Mouse (Mus musculus) liver, embryonic 12.5 days (tissue): Measurements from ENCODE around the gene Stk38l. TPM values are rescaled to one million over a fixed set of nuclear protein-coding genes. Genes with fewer than 3 reads are reported as not detected.
A peak's percentile ranks its signal among the peaks of the same experiment; 100 is the strongest.

Experiments used
- ATAC-seq: fragments of 200-750 bp; cut with Nextera tagmentation; 2 replicates; pipeline ENCODE4 v1.8.0; 2017; ENCODE audit warnings: moderate number of reproducible peaks, mild to moderate bottlenecking, moderate library complexity
- H3K27ac ChIP-seq: fragments of 300-500 bp; sonication (generic); 2 replicates; pipeline ENCODE4 v1.5.1; 2016; ENCODE audit warnings: mild to moderate bottlenecking
- H3K27me3 ChIP-seq: fragments of 300-500 bp; sonication (generic); replicated peaks from 2 replicates; pipeline ENCODE4 v1.6.1; 2016; ENCODE audit warnings: mild to moderate bottlenecking, moderate library complexity
- H3K36me3 ChIP-seq: fragments of 300-500 bp; sonication (generic); 2 replicates; pipeline ENCODE4 v1.6.1; 2016; ENCODE audit warnings: mild to moderate bottlenecking, moderate library complexity
- H3K4me1 ChIP-seq: fragments of 300-500 bp; sonication (generic); 2 replicates; pipeline ENCODE4 v1.6.1; 2016
- H3K4me2 ChIP-seq: fragments of 300-500 bp; sonication (generic); 2 replicates; pipeline ENCODE4 v1.6.1; 2016; ENCODE audit warnings: mild to moderate bottlenecking, moderate library complexity
- H3K4me3 ChIP-seq: fragments of 300-500 bp; sonication (generic); 2 replicates; pipeline ENCODE4 v1.5.1; 2016; ENCODE audit warnings: mild to moderate bottlenecking, moderate library complexity
- H3K9ac ChIP-seq: fragments of 300-500 bp; sonication (generic); 2 replicates; pipeline ENCODE4 v1.6.1; 2016; ENCODE audit warnings: mild to moderate bottlenecking, moderate library complexity
- H3K9me3 ChIP-seq: fragments of 300-500 bp; sonication (generic); replicated peaks from 2 replicates; pipeline ENCODE4 v1.6.1; 2016; ENCODE audit warnings: mild to moderate bottlenecking, moderate library complexity
- WGBS: fragments of 180-500 bp; shearing (Covaris S2); methylation state at CpG from one replicate; pipeline ENCODE4 v1.1.7; 2016; ENCODE audit not compliant: insufficient replicate concordance; 5-methylcytosine and 5-hydroxymethylcytosine counted together
- polyA plus RNA-seq: library from polyadenylated mRNA; unstranded; fragments of >200 nt; fragmentation: Nextera tagmentation; extraction: Ambion mirVana; gene quantifications from 2 replicates; pipeline ENCODE4 v1.2.1, GENCODE M21; 2016

The Stk38l gene
- polyA plus RNA-seq, 1 experiment from 2014 or later, result 6.7 TPM

DNA sequence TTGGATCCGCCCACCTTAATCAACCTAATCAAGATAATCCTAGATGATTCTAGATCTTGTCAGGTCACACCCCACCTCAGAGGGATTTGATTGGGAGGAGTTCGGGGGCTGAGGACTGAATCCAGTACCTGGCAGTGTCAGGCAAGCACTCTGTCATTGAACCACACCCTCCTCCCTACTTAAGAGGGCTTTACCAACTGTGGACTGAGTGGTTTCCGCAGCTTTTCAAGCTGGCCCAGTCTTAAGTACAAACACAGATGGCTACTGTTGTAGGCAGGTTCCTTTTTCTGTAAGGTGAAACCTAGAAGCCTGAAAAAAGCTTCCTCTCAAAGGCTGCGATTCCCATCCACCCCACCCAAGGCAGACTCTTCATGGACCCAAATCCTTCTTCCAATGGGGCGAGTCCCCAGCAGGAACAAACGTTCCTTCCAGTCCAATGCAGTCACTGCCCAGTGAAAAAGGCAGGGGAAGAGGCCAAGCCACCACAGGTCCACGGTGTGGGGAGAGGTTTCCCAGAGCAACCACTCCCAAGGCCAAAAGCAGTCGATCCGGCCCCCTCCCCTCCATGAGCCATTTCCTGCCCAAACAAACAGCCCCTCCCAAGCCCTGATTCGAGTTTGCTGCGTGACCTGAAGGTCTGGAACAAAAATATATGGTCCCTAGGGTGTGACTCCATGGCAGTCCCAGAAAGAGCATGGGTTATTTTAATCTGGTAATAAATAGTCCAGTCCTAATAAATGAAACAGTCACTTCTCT lies 22.5 kb upstream of the Stk38l start:
- ATAC-seq, result no peak
- H3K9ac ChIP-seq, result no peak overlapping the region
- H3K27ac ChIP-seq, result no peak overlapping the region
- H3K4me3 ChIP-seq, result no peak overlapping the region
- no peak overlapping the region for H3K4me2 ChIP-seq
- 0 out of 2 replicates have a peak, but pooled peaks cover 4% of the 10 kb centered on the region for H3K4me1 ChIP-seq
- H3K27me3 ChIP-seq, result no peaks in the 10 kb centered on the region
- H3K36me3 ChIP-seq, result no peaks in the 10 kb centered on the region
- WGBS, result 44% methylated on average over 11 of the region's 11 CpGs
- H3K9me3 ChIP-seq, result 0 out of 2 replicates have a peak, but pooled peaks cover 5% of the 10 kb centered on the region

DNA sequence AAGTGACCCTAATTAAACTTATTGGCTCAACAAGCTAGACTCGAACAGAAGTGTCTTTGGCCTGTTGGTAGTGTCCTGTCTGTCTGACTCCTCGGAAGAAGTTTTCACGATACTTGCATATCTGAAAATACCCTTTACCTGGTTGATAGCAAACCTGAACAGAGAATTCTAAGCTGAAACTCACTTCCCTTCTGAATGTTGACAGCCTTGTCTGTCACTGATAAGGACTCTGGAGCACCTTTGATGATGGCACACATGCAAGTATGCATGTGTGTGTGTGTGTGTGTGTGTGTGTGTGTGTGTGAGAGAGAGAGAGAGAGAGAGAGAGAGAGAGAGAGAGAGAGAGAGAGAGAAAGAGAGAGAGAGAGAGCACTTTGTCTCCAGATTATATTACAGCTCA lies 21.4 kb upstream of the Stk38l start:
- H3K9ac ChIP-seq, result no peak overlapping the region
- H3K27ac ChIP-seq, result no peak overlapping the region
- ATAC-seq, result no peak
- WGBS, result 59% methylated on average over 3 of the region's 3 CpGs
- H3K9me3 ChIP-seq, result 0 out of 2 replicates have a peak, but pooled peaks cover 5% of the 10 kb centered on the region
- no peaks in the 10 kb centered on the region for H3K36me3 ChIP-seq
- no peak overlapping the region for H3K4me2 ChIP-seq
- 0 out of 2 replicates have a peak, but pooled peaks cover 4% of the 10 kb centered on the region for H3K4me1 ChIP-seq
- H3K27me3 ChIP-seq, result no peaks in the 10 kb centered on the region
- H3K4me3 ChIP-seq, result no peak overlapping the region

DNA sequence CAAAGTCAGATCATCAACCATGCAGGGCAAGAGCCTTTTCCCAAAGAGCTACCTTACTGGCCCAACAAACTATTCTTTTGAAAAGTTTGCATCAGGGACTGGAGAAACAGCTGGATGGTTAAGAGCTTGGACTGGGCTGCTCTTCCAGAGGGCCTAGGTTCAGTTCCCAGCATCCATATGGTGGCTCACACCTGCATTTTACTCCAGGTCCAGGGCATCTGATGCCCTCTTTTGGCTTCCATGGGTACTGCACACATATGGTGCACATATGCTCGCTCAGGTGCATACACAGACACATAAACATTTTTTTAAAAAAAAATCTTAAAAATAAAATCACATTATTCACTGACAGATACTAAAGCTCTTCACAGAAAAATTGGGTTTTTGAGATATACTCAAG lies 19.2 kb upstream of the Stk38l start:
- no peak overlapping the region for H3K9ac ChIP-seq
- H3K27me3 ChIP-seq, result no peaks in the 10 kb centered on the region
- 62% methylated on average over 1 of the region's 1 CpGs for WGBS
- ATAC-seq, result no peak
- H3K27ac ChIP-seq, result no peak overlapping the region
- no peak overlapping the region for H3K4me2 ChIP-seq
- H3K36me3 ChIP-seq, result no peaks in the 10 kb centered on the region
- 0 out of 2 replicates have a peak, but pooled peaks cover 5% of the 10 kb centered on the region for H3K9me3 ChIP-seq
- H3K4me3 ChIP-seq, result no peak overlapping the region
- H3K4me1 ChIP-seq, result 0 out of 2 replicates have a peak, but pooled peaks cover 4% of the 10 kb centered on the region

DNA sequence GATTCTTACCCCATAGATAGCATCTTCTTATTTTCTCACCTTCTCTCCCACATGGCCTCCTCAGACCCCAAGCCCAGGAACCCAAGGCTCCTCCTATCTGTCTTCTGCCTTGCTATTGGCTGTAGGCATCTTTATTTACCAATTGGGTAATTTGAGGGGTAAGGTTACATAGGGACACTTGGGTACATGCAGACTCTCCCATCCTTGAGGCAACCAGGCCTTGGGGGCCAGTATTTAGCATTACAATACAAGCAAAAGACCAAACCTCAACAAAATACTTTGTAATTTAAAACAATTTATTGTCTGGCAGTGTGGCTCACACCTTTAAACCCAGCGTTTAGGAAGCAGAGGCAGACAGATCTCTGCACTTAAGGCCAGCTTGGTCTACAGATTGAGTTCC lies 5.2 kb upstream of the Stk38l start:
- Histone ChIP-seq H3K4me2 (no peak overlapping the region), H3K4me3 (no peak overlapping the region), H3K9me3 (no peaks in the 10 kb centered on the region), H3K27me3 (no peaks in the 10 kb centered on the region), H3K4me1 (no peaks in the 10 kb centered on the region), H3K27ac (no peak overlapping the region), H3K9ac (no peak overlapping the region), H3K36me3 (no peaks in the 10 kb centered on the region)
- 51% methylated on average over 1 of the region's 1 CpGs for WGBS
- no peak for ATAC-seq

DNA sequence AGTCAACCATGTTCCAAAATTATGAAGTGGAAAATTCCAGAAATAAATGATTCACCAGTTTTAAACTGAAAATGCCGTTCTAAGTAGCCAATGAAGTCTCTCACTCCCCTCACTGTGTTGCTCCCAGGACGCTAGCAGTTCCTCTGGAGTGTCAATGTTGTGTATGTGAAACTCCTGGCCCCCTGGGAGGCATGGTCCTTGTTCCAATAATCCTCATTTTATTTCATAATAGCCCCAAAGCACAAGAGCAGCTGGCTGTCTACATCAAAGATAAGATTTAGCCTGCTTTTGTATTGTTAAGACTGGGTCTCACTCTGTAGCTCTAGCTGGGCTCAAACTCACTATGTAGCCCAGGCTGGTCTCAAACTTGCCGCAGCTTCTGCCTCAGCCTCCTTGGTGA lies 990 bp upstream of the Stk38l start:
- Histone ChIP-seq H3K27ac (no peak overlapping the region), H3K36me3 (no peaks in the 10 kb centered on the region), H3K4me1 (peaks cover 13% of the 10 kb centered on the region), H3K9me3 (no peaks in the 10 kb centered on the region), H3K4me3 (no peak overlapping the region), H3K9ac (no peak overlapping the region), H3K27me3 (no peaks in the 10 kb centered on the region), H3K4me2 (no peak overlapping the region)
- 86% methylated on average over 3 of the region's 3 CpGs for WGBS
- no peak for ATAC-seq

DNA sequence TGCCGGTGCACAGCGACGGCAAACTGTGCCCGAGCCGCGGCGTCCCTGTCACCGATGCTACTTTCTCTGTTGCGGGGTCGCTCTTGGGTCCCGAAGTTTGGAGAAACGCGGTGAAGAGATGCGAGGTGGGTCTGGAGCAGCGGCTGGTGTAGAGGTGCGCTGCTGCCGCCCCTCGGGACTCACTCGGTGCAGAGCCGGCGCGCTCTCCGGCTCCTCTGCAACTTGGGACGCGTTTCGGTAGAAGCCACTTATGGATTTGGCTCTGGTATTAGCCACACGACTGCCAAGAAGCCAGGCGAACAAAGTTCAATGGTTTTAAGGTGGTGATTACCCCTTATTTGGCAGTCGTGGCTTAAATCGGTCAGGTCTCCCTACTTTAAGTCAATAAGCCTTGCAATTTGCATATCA lies 593 bp downstream of the Stk38l start:
- WGBS, result under 1% methylated on average over 30 of the region's 30 CpGs
- Histone ChIP-seq H3K27ac (peak overlapping the region; percentile 82), H3K36me3 (no peaks in the 10 kb centered on the region), H3K9ac (peak overlapping the region; percentile 92), H3K4me1 (peaks cover 13% of the 10 kb centered on the region), H3K9me3 (no peaks in the 10 kb centered on the region), H3K4me2 (peak overlapping the region; percentile 94), H3K4me3 (peak overlapping the region; percentile 79), H3K27me3 (no peaks in the 10 kb centered on the region)
- ATAC-seq, result peak; percentile 60

DNA sequence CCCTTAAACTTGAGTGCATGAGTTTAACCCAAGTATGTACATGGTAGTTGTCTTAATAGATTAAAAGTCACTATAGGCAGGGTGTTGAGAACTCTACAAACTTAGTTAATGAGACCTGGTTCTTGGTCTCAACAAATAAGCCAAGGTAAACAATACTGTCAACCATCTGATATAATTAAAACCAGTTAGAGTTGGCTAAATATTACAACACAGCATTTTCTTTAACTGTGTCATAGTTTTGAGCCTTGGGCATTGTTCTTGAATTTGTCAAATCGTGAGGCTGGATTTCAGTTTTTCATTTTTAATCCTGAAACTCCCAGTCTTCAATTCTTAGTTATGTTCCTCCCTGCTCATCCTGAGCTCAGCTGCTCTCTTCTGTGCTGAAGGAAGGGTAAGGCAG lies 6.2 kb downstream of the Stk38l start:
- Histone ChIP-seq H3K4me3 (no peak overlapping the region), H3K36me3 (no peaks in the 10 kb centered on the region), H3K9me3 (no peaks in the 10 kb centered on the region), H3K4me2 (no peak overlapping the region), H3K4me1 (peaks cover 28% of the 10 kb centered on the region), H3K27me3 (no peaks in the 10 kb centered on the region), H3K9ac (no peak overlapping the region), H3K27ac (no peak overlapping the region)
- 85% methylated on average over 1 of the region's 1 CpGs for WGBS
- no peak for ATAC-seq

- WGBS, result 49% methylated on average over 2 of the region's 2 CpGs
- no peak for ATAC-seq
- no peak overlapping the region for H3K27ac ChIP-seq
- H3K9me3 ChIP-seq, result no peaks in the 10 kb centered on the region
- no peaks in the 10 kb centered on the region for H3K36me3 ChIP-seq
- no peak overlapping the region for H3K9ac ChIP-seq
- no peak overlapping the region for H3K4me2 ChIP-seq
- H3K4me1 ChIP-seq, result peaks cover 22% of the 10 kb centered on the region
- H3K4me3 ChIP-seq, result no peak overlapping the region
- no peaks in the 10 kb centered on the region for H3K27me3 ChIP-seq
Measured at GRCm38 (mm10) chr6:146731692-146732091, 6.9 kb downstream of the Stk38l start.

DNA sequence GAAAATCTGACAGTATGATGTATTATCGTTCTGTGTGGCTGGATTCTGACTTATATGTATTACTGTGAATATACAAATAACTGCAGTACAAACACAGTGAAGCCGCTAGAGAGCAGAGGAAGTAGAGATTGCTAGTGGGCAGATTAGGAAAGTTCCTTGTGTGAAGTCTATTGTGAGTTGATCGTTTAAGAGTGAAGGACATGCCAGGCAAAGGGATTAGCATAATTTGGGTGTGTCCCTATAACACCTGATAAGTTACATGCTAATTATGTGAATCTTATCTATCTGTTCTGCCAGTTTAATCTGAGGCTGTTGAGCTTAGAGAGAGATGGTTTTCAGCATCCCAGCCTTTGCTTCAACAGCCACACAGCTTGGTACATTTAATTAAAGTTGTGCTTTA lies 7.4 kb downstream of the Stk38l start:
- Histone ChIP-seq H3K9me3 (no peaks in the 10 kb centered on the region), H3K9ac (no peak overlapping the region), H3K4me2 (no peak overlapping the region), H3K4me3 (no peak overlapping the region), H3K36me3 (no peaks in the 10 kb centered on the region), H3K27me3 (no peaks in the 10 kb centered on the region), H3K4me1 (peaks cover 22% of the 10 kb centered on the region), H3K27ac (no peak overlapping the region)
- ATAC-seq, result no peak
- WGBS, result 49% methylated on average over 3 of the region's 3 CpGs

GRCm38 (mm10) chr6:146732676-146733075 lies 7.9 kb downstream of the Stk38l start:
- Histone ChIP-seq H3K9ac (no peak overlapping the region), H3K9me3 (no peaks in the 10 kb centered on the region), H3K36me3 (no peaks in the 10 kb centered on the region), H3K27ac (no peak overlapping the region), H3K4me3 (no peak overlapping the region), H3K4me1 (peaks cover 22% of the 10 kb centered on the region), H3K4me2 (no peak overlapping the region), H3K27me3 (no peaks in the 10 kb centered on the region)
- no peak for ATAC-seq
- 37% methylated on average over 1 of the region's 1 CpGs for WGBS

GRCm38 (mm10) chr6:146733554-146733953 lies 8.8 kb downstream of the Stk38l start:
- no peaks in the 10 kb centered on the region for H3K36me3 ChIP-seq
- no peaks in the 10 kb centered on the region for H3K27me3 ChIP-seq
- 46% methylated on average over 1 of the region's 1 CpGs for WGBS
- ATAC-seq, result no peak
- no peak overlapping the region for H3K4me3 ChIP-seq
- no peak overlapping the region for H3K9ac ChIP-seq
- peaks cover 22% of the 10 kb centered on the region for H3K4me1 ChIP-seq
- H3K9me3 ChIP-seq, result no peaks in the 10 kb centered on the region
- no peak overlapping the region for H3K27ac ChIP-seq
- H3K4me2 ChIP-seq, result no peak overlapping the region

DNA sequence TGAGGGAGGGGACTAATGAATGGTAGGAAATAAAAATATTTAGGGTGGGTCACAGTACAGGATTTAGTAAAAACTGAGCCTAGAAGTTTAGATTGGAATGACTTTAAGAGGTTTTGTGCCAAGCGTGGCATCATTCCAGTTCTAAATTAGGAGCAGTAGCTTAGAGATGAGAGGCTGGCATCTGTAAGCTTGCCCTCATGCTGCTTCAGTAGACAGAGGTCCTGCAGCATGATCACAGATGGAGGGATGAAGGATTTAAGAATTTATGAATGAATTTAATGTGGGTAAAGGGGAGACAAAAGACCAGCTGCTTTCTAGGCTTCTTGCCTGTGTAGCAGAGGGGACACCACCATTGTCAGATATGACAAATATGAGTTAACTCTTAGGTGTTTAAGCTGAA lies 14.1 kb downstream of the Stk38l start:
- H3K9ac ChIP-seq, result no peak overlapping the region
- no peaks in the 10 kb centered on the region for H3K9me3 ChIP-seq
- no peak overlapping the region for H3K27ac ChIP-seq
- H3K4me1 ChIP-seq, result peaks cover 11% of the 10 kb centered on the region
- no peak overlapping the region for H3K4me3 ChIP-seq
- no peak for ATAC-seq
- H3K36me3 ChIP-seq, result no peaks in the 10 kb centered on the region
- no peak overlapping the region for H3K4me2 ChIP-seq
- H3K27me3 ChIP-seq, result no peaks in the 10 kb centered on the region
- WGBS, result 72% methylated on average over 1 of the region's 1 CpGs

GRCm38 (mm10) chr6:146740724-146741123 lies 15.9 kb downstream of the Stk38l start:
- Histone ChIP-seq H3K27ac (no peak overlapping the region), H3K36me3 (no peaks in the 10 kb centered on the region), H3K27me3 (no peaks in the 10 kb centered on the region), H3K4me1 (peaks cover 11% of the 10 kb centered on the region), H3K4me2 (no peak overlapping the region), H3K9ac (no peak overlapping the region), H3K9me3 (no peaks in the 10 kb centered on the region), H3K4me3 (no peak overlapping the region)
- ATAC-seq, result peak; percentile 61
